Mouse (Mus musculus): ENCODE results near the gene Chchd4. TPM values are rescaled to one million over a fixed set of nuclear protein-coding genes. Genes with fewer than 3 reads are reported as not detected.
A peak's percentile ranks its signal among the peaks of the same experiment; 100 is the strongest.
"Not testable (repeated sequence)": the region's sequence is repeated elsewhere in the genome, so short reads cannot be mapped to it uniquely, and the experiment has no call there.

The Chchd4 gene
- polyA plus RNA-seq, 1 experiment from 2014 or later: 30.3 TPM

- DNase-seq (ENCODE audit: low spot score): no peak
- Histone ChIP-seq H3K4me1 (ENCODE audit: control insufficient read depth, insufficient read depth, low read length) (no peaks in the 10 kb centered on the region), H3K9ac (ENCODE audit: low read length) (no peak overlapping the region), H3K4me3 (ENCODE audit: low read depth, low read length) (no peak overlapping the region), H3K4me2 (ENCODE audit: low read length) (no peak overlapping the region), H3K36me3 (ENCODE audit: control insufficient read depth, insufficient read depth, low read length) (peaks cover 100% of the 10 kb centered on the region), H3K9me3 (replicated peaks; ENCODE audit: control insufficient read depth, low read length) (no peaks in the 10 kb centered on the region), H3K27ac (ENCODE audit: low read depth, low read length) (no peak overlapping the region), H3K27me3 (replicated peaks; ENCODE audit: control insufficient read depth, insufficient read depth, low read length) (no peaks in the 10 kb centered on the region)
- ATAC-seq: no peak
- 94% methylated on average over 2 of the region's 2 CpGs for WGBS
These were observed 10.0 kb upstream of the Chchd4 start for GRCm38 (mm10) chr6:91483371-91483770.

- H3K27ac ChIP-seq (ENCODE audit: low read depth, low read length): no peak overlapping the region
- no peak for ATAC-seq
- WGBS: 92% methylated on average over 2 of the region's 2 CpGs
These were observed 3.2 kb upstream of the Chchd4 start for GRCm38 (mm10) chr6:91476541-91476940.

GRCm38 (mm10) chr6:91474441-91475190 lies 1.3 kb upstream of the Chchd4 start:
- DNase-seq (ENCODE audit: low spot score): no peak
- Histone ChIP-seq H3K36me3 (ENCODE audit: control insufficient read depth, insufficient read depth, low read length) (peaks cover 36% of the 10 kb centered on the region), H3K27me3 (replicated peaks; ENCODE audit: control insufficient read depth, insufficient read depth, low read length) (no peaks in the 10 kb centered on the region), H3K4me2 (ENCODE audit: low read length) (peak overlapping the region; percentile 82), H3K9me3 (replicated peaks; ENCODE audit: control insufficient read depth, low read length) (no peaks in the 10 kb centered on the region), H3K27ac (ENCODE audit: low read depth, low read length) (no peak overlapping the region), H3K4me1 (ENCODE audit: control insufficient read depth, insufficient read depth, low read length) (peaks cover 11% of the 10 kb centered on the region), H3K9ac (ENCODE audit: low read length) (peak overlapping the region; percentile 80), H3K4me3 (ENCODE audit: low read depth, low read length) (peak overlapping the region; percentile 84)
- no peak for ATAC-seq
- 54% methylated on average over 9 of the region's 9 CpGs for WGBS

More at GRCm38 (mm10) chr6:91476541-91476940, 3.2 kb upstream of the Chchd4 start:
- peaks cover 55% of the 10 kb centered on the region for H3K36me3 ChIP-seq (ENCODE audit: control insufficient read depth, insufficient read depth, low read length)
- no peaks in the 10 kb centered on the region for H3K27me3 ChIP-seq (replicated peaks; ENCODE audit: control insufficient read depth, insufficient read depth, low read length)
- DNase-seq (ENCODE audit: low spot score): no peak
- H3K4me1 ChIP-seq (ENCODE audit: control insufficient read depth, insufficient read depth, low read length): peaks cover 11% of the 10 kb centered on the region
- no peak overlapping the region for H3K4me2 ChIP-seq (ENCODE audit: low read length)
- no peaks in the 10 kb centered on the region for H3K9me3 ChIP-seq (replicated peaks; ENCODE audit: control insufficient read depth, low read length)
- H3K4me3 ChIP-seq (ENCODE audit: low read depth, low read length): no peak overlapping the region
- no peak overlapping the region for H3K9ac ChIP-seq (ENCODE audit: low read length)

- DNase-seq (ENCODE audit: low spot score): peak; percentile 16
- peak overlapping the region; percentile 80 for H3K9ac ChIP-seq (ENCODE audit: low read length)
- H3K4me1 ChIP-seq (ENCODE audit: control insufficient read depth, insufficient read depth, low read length): peaks cover 11% of the 10 kb centered on the region
- H3K9me3 ChIP-seq (replicated peaks; ENCODE audit: control insufficient read depth, low read length): no peaks in the 10 kb centered on the region
- WGBS: under 1% methylated on average over 27 of the region's 27 CpGs
- peak overlapping the region; percentile 82 for H3K4me2 ChIP-seq (ENCODE audit: low read length)
- peaks cover 32% of the 10 kb centered on the region for H3K36me3 ChIP-seq (ENCODE audit: control insufficient read depth, insufficient read depth, low read length)
- no peak overlapping the region for H3K27ac ChIP-seq (ENCODE audit: low read depth, low read length)
- peak overlapping the region; percentile 84 for H3K4me3 ChIP-seq (ENCODE audit: low read depth, low read length)
- ATAC-seq: peak; percentile 59
- no peaks in the 10 kb centered on the region for H3K27me3 ChIP-seq (replicated peaks; ENCODE audit: control insufficient read depth, insufficient read depth, low read length)
These were observed 577 bp upstream of the Chchd4 start for GRCm38 (mm10) chr6:91473805-91474440.

GRCm38 (mm10) chr6:91472319-91472718 lies 1.0 kb downstream of the Chchd4 start:
- H3K9ac ChIP-seq (ENCODE audit: low read length): peak overlapping the region; percentile 70
- DNase-seq (ENCODE audit: low spot score): no peak
- H3K4me1 ChIP-seq (ENCODE audit: control insufficient read depth, insufficient read depth, low read length): peaks cover 11% of the 10 kb centered on the region
- no peaks in the 10 kb centered on the region for H3K27me3 ChIP-seq (replicated peaks; ENCODE audit: control insufficient read depth, insufficient read depth, low read length)
- WGBS: 30% methylated on average over 6 of the region's 6 CpGs
- H3K4me3 ChIP-seq (ENCODE audit: low read depth, low read length): peak overlapping the region; percentile 84
- no peak overlapping the region for H3K27ac ChIP-seq (ENCODE audit: low read depth, low read length)
- H3K36me3 ChIP-seq (ENCODE audit: control insufficient read depth, insufficient read depth, low read length): peaks cover 24% of the 10 kb centered on the region
- ATAC-seq: no peak
- H3K4me2 ChIP-seq (ENCODE audit: low read length): peak overlapping the region; percentile 69
- no peaks in the 10 kb centered on the region for H3K9me3 ChIP-seq (replicated peaks; ENCODE audit: control insufficient read depth, low read length)

- H3K9me3 ChIP-seq (replicated peaks; ENCODE audit: control insufficient read depth, low read length); ATAC-seq; H3K4me3 ChIP-seq (ENCODE audit: low read depth, low read length); H3K27me3 ChIP-seq (replicated peaks; ENCODE audit: control insufficient read depth, insufficient read depth, low read length); H3K4me2 ChIP-seq (ENCODE audit: low read length); DNase-seq (ENCODE audit: low spot score); H3K9ac ChIP-seq (ENCODE audit: low read length); H3K27ac ChIP-seq (ENCODE audit: low read depth, low read length): not testable (repeated sequence)
- Histone ChIP-seq H3K36me3 (ENCODE audit: control insufficient read depth, insufficient read depth, low read length) (peaks cover 26% of the 10 kb centered on the region), H3K4me1 (ENCODE audit: control insufficient read depth, insufficient read depth, low read length) (peaks cover 11% of the 10 kb centered on the region)
- 83% methylated on average over 3 of the region's 3 CpGs for WGBS
These were observed 1.9 kb downstream of the Chchd4 start for GRCm38 (mm10) chr6:91471427-91471826.

- Histone ChIP-seq H3K27ac (ENCODE audit: low read depth, low read length) (no peak overlapping the region), H3K9ac (ENCODE audit: low read length) (no peak overlapping the region), H3K36me3 (ENCODE audit: control insufficient read depth, insufficient read depth, low read length) (peaks cover 33% of the 10 kb centered on the region), H3K4me2 (ENCODE audit: low read length) (no peak overlapping the region), H3K4me3 (ENCODE audit: low read depth, low read length) (no peak overlapping the region), H3K9me3 (replicated peaks; ENCODE audit: control insufficient read depth, low read length) (no peaks in the 10 kb centered on the region), H3K27me3 (replicated peaks; ENCODE audit: control insufficient read depth, insufficient read depth, low read length) (no peaks in the 10 kb centered on the region), H3K4me1 (ENCODE audit: control insufficient read depth, insufficient read depth, low read length) (peaks cover 11% of the 10 kb centered on the region)
- ATAC-seq (no peak), DNase-seq (ENCODE audit: low spot score) (no peak)
- 86% methylated on average over 2 of the region's 2 CpGs for WGBS
These were observed 2.6 kb downstream of the Chchd4 start for GRCm38 (mm10) chr6:91470712-91471111.

DNA sequence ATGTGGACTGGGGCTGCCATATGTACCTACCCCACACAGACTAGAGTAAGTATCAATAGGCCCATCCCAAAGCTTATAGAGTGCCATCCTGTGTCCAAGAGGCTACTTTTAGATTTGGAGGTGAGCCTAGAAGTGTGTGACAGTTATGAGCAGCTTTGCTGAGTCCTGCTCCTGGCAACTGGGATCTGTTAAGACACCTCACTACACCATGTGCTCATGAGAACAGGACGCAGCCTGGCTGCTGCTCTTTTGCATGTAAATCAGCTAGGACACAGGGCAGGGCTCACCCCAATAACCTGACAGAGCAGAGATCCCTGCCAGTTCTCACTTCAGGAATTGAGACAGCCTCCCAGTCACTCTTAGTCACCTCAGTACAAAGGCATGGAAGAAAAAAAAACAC lies 6.2 kb downstream of the Chchd4 start:
- Histone ChIP-seq H3K27me3 (replicated peaks; ENCODE audit: control insufficient read depth, insufficient read depth, low read length) (no peaks in the 10 kb centered on the region), H3K9ac (ENCODE audit: low read length) (no peak overlapping the region), H3K27ac (ENCODE audit: low read depth, low read length) (no peak overlapping the region), H3K9me3 (replicated peaks; ENCODE audit: control insufficient read depth, low read length) (no peaks in the 10 kb centered on the region), H3K4me2 (ENCODE audit: low read length) (no peak overlapping the region), H3K36me3 (ENCODE audit: control insufficient read depth, insufficient read depth, low read length) (peaks cover 48% of the 10 kb centered on the region), H3K4me3 (ENCODE audit: low read depth, low read length) (no peak overlapping the region), H3K4me1 (ENCODE audit: control insufficient read depth, insufficient read depth, low read length) (no peaks in the 10 kb centered on the region)
- ATAC-seq (no peak), DNase-seq (ENCODE audit: low spot score) (no peak)
- 96% methylated on average over 1 of the region's 1 CpGs for WGBS

- 86% methylated on average over 2 of the region's 2 CpGs for WGBS
- Histone ChIP-seq H3K9ac (ENCODE audit: low read length) (no peak overlapping the region), H3K36me3 (ENCODE audit: control insufficient read depth, insufficient read depth, low read length) (peaks cover 48% of the 10 kb centered on the region), H3K4me3 (ENCODE audit: low read depth, low read length) (no peak overlapping the region), H3K27me3 (replicated peaks; ENCODE audit: control insufficient read depth, insufficient read depth, low read length) (no peaks in the 10 kb centered on the region), H3K4me1 (ENCODE audit: control insufficient read depth, insufficient read depth, low read length) (no peaks in the 10 kb centered on the region), H3K9me3 (replicated peaks; ENCODE audit: control insufficient read depth, low read length) (no peaks in the 10 kb centered on the region), H3K4me2 (ENCODE audit: low read length) (no peak overlapping the region), H3K27ac (ENCODE audit: low read depth, low read length) (no peak overlapping the region)
- no peak for DNase-seq (ENCODE audit: low spot score)
- ATAC-seq: no peak
These were observed 7.6 kb downstream of the Chchd4 start for GRCm38 (mm10) chr6:91465756-91466155.
